In the genomic region with DNA sequence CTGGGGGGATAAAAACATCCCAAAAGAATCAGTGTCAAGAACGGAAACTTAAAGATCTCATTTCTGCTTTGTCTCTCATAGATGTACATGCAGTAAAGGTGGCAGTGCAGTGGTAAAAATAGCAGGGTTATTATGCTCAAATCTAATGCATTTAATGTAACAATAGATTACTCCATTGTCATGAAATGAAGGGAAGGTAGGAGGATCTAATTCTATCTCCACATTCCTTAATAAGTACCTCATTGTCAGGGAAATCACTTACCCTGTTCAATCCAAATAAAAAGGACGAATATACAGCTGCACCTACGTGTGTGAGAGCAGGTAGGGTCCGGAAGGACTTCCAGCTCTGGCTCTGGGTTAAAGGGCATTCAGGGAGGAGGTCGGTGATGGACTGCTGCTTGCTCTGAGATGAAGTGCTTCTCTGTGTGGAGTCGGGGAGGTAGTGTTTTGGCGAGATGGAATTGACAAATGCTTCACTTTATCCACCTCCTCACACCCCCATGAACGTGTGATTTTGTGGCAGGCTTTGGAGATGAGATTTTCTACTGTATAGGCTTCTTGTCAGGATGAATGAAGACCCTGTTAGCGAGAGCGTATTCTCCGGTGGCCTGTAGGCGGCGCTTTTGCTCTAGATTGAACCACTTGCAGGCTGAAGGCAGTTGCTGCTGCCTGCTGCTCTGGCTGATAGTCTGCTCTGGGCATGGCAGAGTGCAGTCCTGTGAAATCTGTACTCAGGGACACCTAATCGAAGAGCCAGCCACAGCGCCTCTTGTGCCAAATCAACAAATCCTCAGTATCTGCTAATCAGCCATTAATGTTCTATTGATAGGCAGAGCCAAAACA, we compare ENCODE assay signal across 9 mouse cellular contexts.
A peak's percentile ranks its signal among the peaks of the same experiment; 100 is the strongest.
DNase-seq lines count a peak whose midpoint lies in the region; ATAC-seq and TF ChIP-seq lines count a peak whose summit lies in the region.
"Had no signal": no experiment of that assay in that cellular context is flagged by ENCODE, and none has a peak within 500 bp of the region (broad histone marks: within the 10 kb centered on the region; RNA-seq: fewer than 3 reads in every experiment).

No protein-coding gene starts in this region.

- H3K9me3 ChIP-seq in lung, postnatal 0 days (ENCODE audit: low read length), result no peaks in the 10 kb centered on the region
- no peaks in the 10 kb centered on the region for H3K9me3 ChIP-seq in forebrain, embryonic 16.5 days (ENCODE audit: control insufficient read depth, low read length)
- H3K9me3 ChIP-seq in kidney, embryonic 14.5 days (ENCODE audit: control insufficient read depth, low read length), result no peaks in the 10 kb centered on the region
- no peaks in the 10 kb centered on the region for H3K9me3 ChIP-seq in limb, embryonic 10.5 days (replicated peaks)
- H3K9me3 ChIP-seq: liver, embryonic 15.5 days had no signal

- TF ChIP-seq POLR2A in lung, adult 2 months (IDR thresholded peaks at IDR 0.05; ENCODE audit: borderline replicate concordance, extremely low read depth, low read depth, low read length), result no peak

- H3K4me1 ChIP-seq in lung, postnatal 0 days (ENCODE audit: insufficient read depth, low read depth, low read length), result no peaks in the 10 kb centered on the region
- H3K4me1 ChIP-seq in lung, adult 2 months (ENCODE audit: control insufficient read depth, insufficient read depth, low read length), result no peaks in the 10 kb centered on the region
- 0 out of 2 replicates have a peak, but pooled peaks cover 3% of the 10 kb centered on the region for H3K4me1 ChIP-seq in forebrain, embryonic 16.5 days (replicated peaks; ENCODE audit: control insufficient read depth, insufficient read depth, low read length)
- H3K4me1 ChIP-seq in kidney, embryonic 14.5 days (ENCODE audit: control insufficient read depth, insufficient read depth, low read length), result no peaks in the 10 kb centered on the region
- H3K4me1 ChIP-seq in limb, embryonic 10.5 days, result no peaks in the 10 kb centered on the region
- H3K4me1 ChIP-seq: liver, embryonic 15.5 days had no signal

- TF ChIP-seq EP300 in lung, postnatal 0 days (IDR thresholded peaks at IDR 0.05), result no peak

- no peaks in the 10 kb centered on the region for H3K36me3 ChIP-seq in lung, postnatal 0 days (ENCODE audit: insufficient read depth, low read length)
- no peaks in the 10 kb centered on the region for H3K36me3 ChIP-seq in forebrain, embryonic 16.5 days (ENCODE audit: control insufficient read depth, insufficient read depth)
- no peaks in the 10 kb centered on the region for H3K36me3 ChIP-seq in kidney, embryonic 14.5 days (ENCODE audit: control insufficient read depth, insufficient read depth, low read length)
- H3K36me3 ChIP-seq in limb, embryonic 10.5 days, result no peaks in the 10 kb centered on the region
- H3K36me3 ChIP-seq: liver, embryonic 15.5 days had no signal

- peak; percentile 17 for DNase-seq in lung, postnatal 0 days (ENCODE audit: low spot score)
- DNase-seq in lung, adult 2 months, result no peak
- DNase-seq in cerebellum, adult 11 months, result peak; percentile 18
- peak; percentile 80 for DNase-seq in limb, embryonic 10.5 days (ENCODE audit: low spot score)
- DNase-seq in ovary, postnatal 36 days (ENCODE audit: low spot score), result peak; percentile 74

- H3K9ac ChIP-seq in lung, postnatal 0 days (replicated peaks; ENCODE audit: low read depth), result no peak overlapping the region
- H3K9ac ChIP-seq in forebrain, embryonic 16.5 days (replicated peaks; ENCODE audit: low read depth, low read length), result peak overlapping the region; percentile 32; the same call in 1 of the 2 replicates
- H3K9ac ChIP-seq in kidney, embryonic 14.5 days (ENCODE audit: low read depth, low read length), result no peak overlapping the region
- H3K9ac ChIP-seq: liver, embryonic 15.5 days had no signal

- 19% methylated on average over 15 of the region's 15 CpGs for WGBS in lung, postnatal 0 days
- 24% methylated on average over 15 of the region's 15 CpGs for WGBS in lung, adult 2 months
- WGBS in forebrain, embryonic 16.5 days, result 22% methylated on average over 15 of the region's 15 CpGs
- 25% methylated on average over 15 of the region's 15 CpGs for WGBS in kidney, embryonic 14.5 days
- WGBS in limb, embryonic 10.5 days, result 26% methylated on average over 15 of the region's 15 CpGs

- no peak overlapping the region for H3K4me3 ChIP-seq in lung, postnatal 0 days (ENCODE audit: low read depth, low read length)
- H3K4me3 ChIP-seq in lung, adult 2 months (replicated peaks; ENCODE audit: extremely low read depth, low read depth, low read length), result no peak overlapping the region
- H3K4me3 ChIP-seq in forebrain, embryonic 16.5 days (replicated peaks; ENCODE audit: low read length), result no peak overlapping the region
- no peak overlapping the region for H3K4me3 ChIP-seq in kidney, embryonic 14.5 days (ENCODE audit: low read length)
- H3K4me3 ChIP-seq in limb, embryonic 10.5 days, result no peak overlapping the region
- H3K4me3 ChIP-seq: liver, embryonic 15.5 days had no signal

- no peak overlapping the region for H3K4me2 ChIP-seq in lung, postnatal 0 days (replicated peaks; ENCODE audit: low read depth, low read length)
- H3K4me2 ChIP-seq in forebrain, embryonic 16.5 days (ENCODE audit: low read length), result no peak overlapping the region
- H3K4me2 ChIP-seq in kidney, embryonic 14.5 days (replicated peaks; ENCODE audit: low read depth, low read length), result no peak overlapping the region
- H3K4me2 ChIP-seq: liver, embryonic 15.5 days had no signal

- ATAC-seq in lung, postnatal 0 days, result no peak
- peak; percentile 95 for ATAC-seq in forebrain, embryonic 16.5 days
- ATAC-seq in kidney, embryonic 14.5 days (ENCODE audit: low FRiP score, low TSS enrichment), result peak; percentile 86
- ATAC-seq in megakaryocyte progenitor cell, adult 5-6 weeks (replicated peaks; ENCODE audit: poor library complexity), result no peak

- H3K27me3 ChIP-seq in lung, postnatal 0 days (replicated peaks; ENCODE audit: insufficient read depth, low read length), result no peaks in the 10 kb centered on the region
- no peaks in the 10 kb centered on the region for H3K27me3 ChIP-seq in forebrain, embryonic 16.5 days (replicated peaks; ENCODE audit: control insufficient read depth, insufficient read depth, low read length)
- H3K27me3 ChIP-seq in kidney, embryonic 14.5 days (ENCODE audit: control insufficient read depth, insufficient read depth, low read length), result no peaks in the 10 kb centered on the region
- H3K27me3 ChIP-seq in limb, embryonic 10.5 days (ENCODE audit: low read depth, poor library complexity, severe bottlenecking), result no peaks in the 10 kb centered on the region
- H3K27me3 ChIP-seq: liver, embryonic 15.5 days had no signal

- peak; percentile 45 for TF ChIP-seq CTCF in lung, postnatal 0 days (IDR thresholded peaks at IDR 0.05)
- TF ChIP-seq CTCF in lung, adult 2 months (IDR thresholded peaks at IDR 0.05; ENCODE audit: insufficient read depth, low read length), result no peak

- no peak overlapping the region for H3K27ac ChIP-seq in lung, postnatal 0 days (ENCODE audit: low read length)
- peak overlapping the region; percentile 74 for H3K27ac ChIP-seq in forebrain, embryonic 16.5 days (ENCODE audit: low read length)
- no peak overlapping the region for H3K27ac ChIP-seq in kidney, embryonic 14.5 days (ENCODE audit: low read depth, low read length)
- H3K27ac ChIP-seq in limb, embryonic 10.5 days, result no peak overlapping the region
- H3K27ac ChIP-seq: liver, embryonic 15.5 days had no signal

Comparison
In these comparisons a context has a peak if more than half of its experiments do, and no peak if none do; other contexts are left out.
1. ATAC-seq: peak in forebrain, embryonic 16.5 days (single experiment) and kidney, embryonic 14.5 days (single experiment); none in lung, postnatal 0 days (single experiment) and megakaryocyte progenitor cell, adult 5-6 weeks (single experiment).